Mouse (Mus musculus) spleen, adult 2 months (tissue): ENCODE data around the gene Slc24a5.

Source experiments
- CTCF ChIP-seq: fragments of 200-500 bp; IDR thresholded peaks from 2 replicates; pipeline ENCODE4 v1.5.1; 2011; ENCODE audit warnings: mild to moderate bottlenecking, inconsistent platforms; ENCODE audit not compliant: insufficient read depth, insufficient read length, insufficient replicate concordance; ENCODE audit errors: extremely low read depth
- POLR2A ChIP-seq: fragments of 200-500 bp; IDR thresholded peaks from 2 replicates; pipeline ENCODE4 v1.6.1; 2011; ENCODE audit warnings: low read depth, low read length, inconsistent platforms

GRCm38 (mm10) chr2:125068696-125069095 lies 772 bp downstream of the Slc24a5 start:
- TF ChIP-seq POLR2A = no peak
- TF ChIP-seq CTCF = no peak
